Mouse (Mus musculus) C2C12 (cell line): ENCODE measurements at regions not wholly inside any gene's neighbourhood (a gene's known extent, or its start where the extent isn't known, plus 50 kb on each side); places are given as distances from the start of the nearest gene placed in this dataset.

Source experiments
- CTCF ChIP-seq: IDR thresholded peaks from one replicate; pipeline ENCODE4 v1.5.1; 2011; ENCODE audit not compliant: control insufficient read depth, insufficient read depth, insufficient read length
- MAX ChIP-seq: IDR thresholded peaks from one replicate; pipeline ENCODE4 v1.6.1; 2011; ENCODE audit warnings: mild to moderate bottlenecking, control low read depth
- MYOD1 ChIP-seq: IDR thresholded peaks from one replicate; pipeline ENCODE4 v1.6.1; 2011; ENCODE audit warnings: low read depth; ENCODE audit not compliant: control insufficient read depth, insufficient read length
- USF1 ChIP-seq: IDR thresholded peaks from one replicate; pipeline ENCODE4 v1.6.1; 2011; ENCODE audit warnings: low read depth, mild to moderate bottlenecking, control low read depth, moderate library complexity

- TF ChIP-seq CTCF (no peak), MAX (no peak), MYOD1 (no peak), USF1 (no peak)
Measured at GRCm38 (mm10) chr9:32971421-32971820, 335.4 kb downstream of the Ets1 start.
